In the genomic region with DNA sequence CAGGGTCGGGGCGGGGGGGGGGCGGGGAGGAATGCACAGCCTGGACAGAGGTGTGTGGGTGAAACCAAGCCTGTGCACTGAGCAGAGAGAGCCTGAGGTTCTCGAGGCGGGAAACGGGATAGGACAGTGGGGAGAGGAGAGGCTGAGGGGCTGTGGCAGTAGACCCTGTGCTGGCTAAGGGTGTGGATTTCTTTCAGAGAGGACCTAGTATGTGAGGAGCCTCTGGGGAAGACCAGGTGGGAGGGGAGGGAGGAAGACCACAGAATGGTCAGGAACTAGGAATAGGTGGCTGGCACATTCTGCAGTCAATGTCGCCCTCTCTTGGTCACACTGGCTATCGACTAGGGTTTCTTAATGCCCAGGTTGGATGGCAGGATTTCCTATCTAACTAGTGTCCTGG, we compare ENCODE assay signal across 9 mouse cellular contexts. TPM values are rescaled to one million over a fixed set of nuclear protein-coding genes. Genes with fewer than 3 reads are reported as not detected.
A peak's percentile ranks its signal among the peaks of the same experiment; 100 is the strongest.
DNase-seq lines count a peak whose midpoint lies in the region; ATAC-seq and TF ChIP-seq lines count a peak whose summit lies in the region.
"Had no signal": no experiment of that assay in that cellular context is flagged by ENCODE, and none has a peak within 500 bp of the region (broad histone marks: within the 10 kb centered on the region; RNA-seq: fewer than 3 reads in every experiment).

No protein-coding gene starts in this region.

- H3K27me3 ChIP-seq in heart, adult 2 months (ENCODE audit: control insufficient read depth, insufficient read depth, low read length): no peaks in the 10 kb centered on the region
- H3K27me3 ChIP-seq in forebrain, embryonic 16.5 days (replicated peaks; ENCODE audit: control insufficient read depth, insufficient read depth, low read length): peaks cover 21% of the 10 kb centered on the region
- peaks cover 9% of the 10 kb centered on the region; the same call in 1 of the 2 replicates for H3K27me3 ChIP-seq in midbrain, embryonic 15.5 days (replicated peaks)

- no peaks in the 10 kb centered on the region for H3K79me2 ChIP-seq in heart, adult 2 months (replicated peaks; ENCODE audit: control insufficient read depth, insufficient read depth, low read length)

- H3K27ac ChIP-seq in heart, adult 2 months: no peak overlapping the region
- H3K27ac ChIP-seq in forebrain, embryonic 16.5 days (ENCODE audit: low read length): no peak overlapping the region
- H3K27ac ChIP-seq in midbrain, embryonic 15.5 days: no peak overlapping the region
- H3K27ac ChIP-seq: liver, embryonic 13.5 days had no signal

- no peak overlapping the region for H3K9ac ChIP-seq in heart, adult 2 months (ENCODE audit: low read depth, low read length)
- H3K9ac ChIP-seq in forebrain, embryonic 16.5 days (replicated peaks; ENCODE audit: low read depth, low read length): no peak overlapping the region
- H3K9ac ChIP-seq in midbrain, embryonic 15.5 days: no peak overlapping the region
- H3K9ac ChIP-seq: liver, embryonic 13.5 days had no signal

- DNase-seq in heart, adult 2 months: peak; percentile 41 to 64
- DNase-seq in heart, postnatal 25 days (ENCODE audit: low spot score): no peak
- peak; percentile 42 for DNase-seq in brain, embryonic 18.5 days (ENCODE audit: low read depth, low spot score)
- DNase-seq in hindlimb bud, embryonic 11.5 days (ENCODE audit: extremely low spot score, low read depth, low spot score): peak; percentile 39
- DNase-seq in left cerebral cortex, postnatal 10 days (ENCODE audit: extremely low spot score in 1 of 2, low spot score in 2 of 2): peak; percentile 69 to 73
- DNase-seq in telencephalon, adult 2 months (ENCODE audit: low read depth, low spot score): peak; percentile 21
- DNase-seq: liver, embryonic 13.5 days had no signal

- no peak for TF ChIP-seq POLR2A in heart, adult 2 months (IDR thresholded peaks at IDR 0.05; ENCODE audit: insufficient read depth, low read depth, low read length)

- no peak overlapping the region for H3K4me2 ChIP-seq in forebrain, embryonic 16.5 days (ENCODE audit: low read length)
- H3K4me2 ChIP-seq in midbrain, embryonic 15.5 days: no peak overlapping the region
- H3K4me2 ChIP-seq: liver, embryonic 13.5 days had no signal

- 20% methylated on average over 7 of the region's 8 CpGs for WGBS in heart, adult 2 months
- WGBS in forebrain, embryonic 16.5 days: 31% methylated on average over 8 of the region's 8 CpGs
- 36% methylated on average over 8 of the region's 8 CpGs for WGBS in midbrain, embryonic 15.5 days

- no peaks in the 10 kb centered on the region for H3K9me3 ChIP-seq in forebrain, embryonic 16.5 days (ENCODE audit: control insufficient read depth, low read length)
- no peaks in the 10 kb centered on the region for H3K9me3 ChIP-seq in midbrain, embryonic 15.5 days
- H3K9me3 ChIP-seq: liver, embryonic 13.5 days had no signal

- no peaks in the 10 kb centered on the region for H3K36me3 ChIP-seq in heart, adult 2 months (ENCODE audit: control insufficient read depth, insufficient read depth, low read length)
- H3K36me3 ChIP-seq in forebrain, embryonic 16.5 days (ENCODE audit: control insufficient read depth, insufficient read depth): no peaks in the 10 kb centered on the region
- H3K36me3 ChIP-seq in midbrain, embryonic 15.5 days (replicated peaks): no peaks in the 10 kb centered on the region
- H3K36me3 ChIP-seq: liver, embryonic 13.5 days had no signal

- ATAC-seq in forebrain, embryonic 16.5 days: peak; percentile 57
- ATAC-seq in midbrain, embryonic 15.5 days (replicated peaks): peak; percentile 55

- peak; percentile 83 for TF ChIP-seq EP300 in heart, adult 2 months (IDR thresholded peaks at IDR 0.05; ENCODE audit: insufficient read depth, low read depth, low read length)

- intact Hi-C loops in heart, adult 2 months (cut with DNase I): loop anchor here (1.0 kb wide), 2 partner anchors 71 to 135 kb away; no protein-coding TSS in a partner anchor
- intact Hi-C loops in heart, postnatal 25 days (cut with DNase I): loop anchor here (1.0 to 10.0 kb wide), 3 partner anchors 71 to 335 kb away; a partner anchor contains a TSS
- intact Hi-C loops in left cerebral cortex, postnatal 10 days (cut with DNase I): loop anchor here (1.0 to 5.0 kb wide), 3 partner anchors 71 to 177 kb away; no protein-coding TSS in a partner anchor

- no peak overlapping the region for H3K4me3 ChIP-seq in heart, adult 2 months
- H3K4me3 ChIP-seq in forebrain, embryonic 16.5 days (replicated peaks; ENCODE audit: low read length): no peak overlapping the region
- no peak overlapping the region for H3K4me3 ChIP-seq in midbrain, embryonic 15.5 days
- H3K4me3 ChIP-seq: liver, embryonic 13.5 days had no signal

- no peaks in the 10 kb centered on the region for H3K4me1 ChIP-seq in heart, adult 2 months (ENCODE audit: control insufficient read depth, insufficient read depth, low read length)
- peaks cover 4% of the 10 kb centered on the region for H3K4me1 ChIP-seq in forebrain, embryonic 16.5 days (replicated peaks; ENCODE audit: control insufficient read depth, insufficient read depth, low read length)
- peaks cover 11% of the 10 kb centered on the region; the same call in 1 of the 2 replicates for H3K4me1 ChIP-seq in midbrain, embryonic 15.5 days

- TF ChIP-seq CTCF in heart, adult 2 months (IDR thresholded peaks at IDR 0.05): peak; percentile 81

RNA-seq across cellular contexts. Expression of a gene that starts 15.4 kb away (rescaled TPM):
- total RNA-seq in heart, adult 2 months (2021): not detected
- polyA plus RNA-seq in heart, adult 2 months (2012; rRNA removed): 0.61 and 1.2 TPM in 2 replicates
- total RNA-seq in heart, postnatal 25 days (2021): not detected
- 0.80 and 0.88 TPM in 2 replicates for polyA plus RNA-seq in forebrain, embryonic 16.5 days (2015; fragmentation: Nextera tagmentation; extraction: Ambion mirVana)
- 1 to 10 TPM in 1 of 2 experiments, under 1 TPM in 1; 0.39 to 4.8 TPM for total RNA-seq in left cerebral cortex, postnatal 10 days (2021)
- 1.2 TPM in 2 replicates for polyA plus RNA-seq in midbrain, embryonic 15.5 days (2015; fragmentation: Nextera tagmentation; extraction: Ambion mirVana)
- polyA plus RNA-seq: liver, embryonic 13.5 days had no signal

RNA-seq across cellular contexts. Expression of a gene that starts 27.3 kb away (rescaled TPM):
- not detected for total RNA-seq in heart, adult 2 months (2021)
- polyA plus RNA-seq in heart, adult 2 months (2012; rRNA removed): not detected in 2 replicates
- not detected for total RNA-seq in heart, postnatal 25 days (2021)
- 0.32 and 0.44 TPM in 2 replicates for polyA plus RNA-seq in forebrain, embryonic 16.5 days (2015; fragmentation: Nextera tagmentation; extraction: Ambion mirVana)
- under 1 TPM; 0.34 to 0.55 TPM for total RNA-seq in left cerebral cortex, postnatal 10 days (2021)
- polyA plus RNA-seq in midbrain, embryonic 15.5 days (2015; fragmentation: Nextera tagmentation; extraction: Ambion mirVana): 0.32 and 0.98 TPM in 2 replicates
- polyA plus RNA-seq: liver, embryonic 13.5 days had no signal

RNA-seq across cellular contexts. Expression of a gene that starts 36.2 kb away (rescaled TPM):
- 1 to 10 TPM; 4.5 to 5.5 TPM for total RNA-seq in heart, adult 2 months (2021)
- polyA plus RNA-seq in heart, adult 2 months (2012; rRNA removed): 20.4 and 23.2 TPM in 2 replicates
- 1 to 10 TPM; 6.9 to 7.3 TPM for total RNA-seq in heart, postnatal 25 days (2021)
- 12.4 and 14.7 TPM in 2 replicates for polyA plus RNA-seq in forebrain, embryonic 16.5 days (2015; fragmentation: Nextera tagmentation; extraction: Ambion mirVana)
- 10 to 100 TPM; 53.7 to 62.9 TPM for total RNA-seq in left cerebral cortex, postnatal 10 days (2021)
- polyA plus RNA-seq in midbrain, embryonic 15.5 days (2015; fragmentation: Nextera tagmentation; extraction: Ambion mirVana): 14.2 and 15.7 TPM in 2 replicates

Comparison
In these comparisons a context has a peak if more than half of its experiments do, and no peak if none do; other contexts are left out.
1. RNA of a gene that starts 36.2 kb away (total RNA-seq): 53.7 to 62.9 TPM in left cerebral cortex, postnatal 10 days; 6.9 to 7.3 TPM in heart, postnatal 25 days and 4.5 to 5.5 TPM in heart, adult 2 months; every median in the first group is over 4 times any median in the second.